Mouse (Mus musculus) left cerebral cortex, postnatal 36 days (tissue): ENCODE results near the gene Dpy19l1. TPM values are rescaled to one million over a fixed set of nuclear protein-coding genes. Genes with fewer than 3 reads are reported as not detected.

Experiments used
- DNase-seq, 2 experiments: peaks; one replicate each; pipeline ENCODE4 v3.0.0; 2021 to 2022; ENCODE audit warnings: low spot score in 2 of 2, mixed read lengths in 1 of 2
- intact Hi-C: fragments of 180-260 bp; cut with DNase I; formaldehyde crosslinking; loops from one replicate; pipeline ENCODE4 v1.15.1; 2025
- total RNA-seq, 2 experiments: library from RNA; stranded (reverse); gene quantifications; 2 replicates each; pipeline ENCODE4 v1.2.3; 2021

Gene Dpy19l1
- 10 to 100 TPM; 75.6 to 89.4 TPM for total RNA-seq

DNA sequence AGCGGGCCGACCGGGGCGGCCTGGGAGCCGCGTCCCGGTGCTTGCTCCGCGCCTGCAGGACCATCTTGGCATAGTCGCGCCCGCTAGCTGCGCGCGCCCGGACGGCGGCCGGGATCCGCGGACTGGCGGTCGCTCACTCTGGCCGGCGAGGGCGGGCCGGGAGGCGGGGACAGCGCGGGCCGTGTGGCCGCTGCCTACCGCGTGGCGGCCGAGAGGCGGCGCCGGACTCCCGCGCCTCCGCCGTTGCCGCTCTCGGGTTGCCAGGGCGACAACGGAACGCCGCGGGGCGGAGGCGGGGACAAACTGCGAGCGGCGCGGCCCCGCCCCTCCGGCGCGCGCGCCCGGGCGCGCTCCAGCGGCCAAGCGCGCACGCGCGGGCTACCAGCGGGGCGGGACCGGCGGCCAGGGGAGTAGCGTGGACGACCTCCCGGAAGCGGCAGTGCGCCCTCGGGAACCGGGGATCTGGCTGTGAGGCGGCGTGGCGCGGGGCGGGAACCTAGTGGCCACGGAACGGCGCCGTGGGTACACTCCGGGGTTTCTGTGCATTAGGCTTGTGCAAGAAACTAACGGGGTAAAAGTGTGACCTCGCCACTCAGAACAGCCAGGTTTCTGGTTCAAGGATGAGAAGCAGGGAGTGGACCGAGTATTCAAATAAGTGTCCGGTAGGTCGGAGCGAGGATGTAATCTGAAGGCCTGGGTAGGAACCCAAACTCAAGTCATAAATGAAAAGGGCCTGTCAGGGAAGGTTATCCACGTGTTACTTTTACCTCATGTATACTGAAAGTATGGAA, at the start of gene Dpy19l1:
Dpy19l1 (minus strand) TSS at position 74 of the 791 bp plus-strand sequence.
- intact Hi-C loops = loop anchor here (2.0 kb wide), 1 partner anchor 922 kb away; no protein-coding TSS in a partner anchor
- DNase-seq = peak; percentile 91 to 96

DNA sequence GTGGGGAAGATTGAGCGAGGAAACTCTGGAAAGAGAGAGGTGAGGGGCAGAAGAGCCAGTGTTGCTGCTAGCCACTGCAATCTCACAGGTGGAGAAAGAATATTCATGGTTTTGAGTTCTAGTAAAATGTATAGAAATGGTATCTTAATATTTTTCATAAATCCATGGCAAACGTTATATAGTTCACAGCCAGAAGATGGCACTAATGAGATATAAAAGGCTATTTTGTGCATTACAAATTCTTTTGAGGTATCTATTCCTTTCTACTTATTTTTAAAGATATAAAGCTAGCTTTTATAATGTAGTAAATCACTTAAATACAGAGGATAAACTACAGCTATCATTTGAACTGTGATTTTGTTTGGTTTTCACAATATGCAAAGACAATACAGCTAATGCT, 35.2 kb upstream of the Dpy19l1 start:
- DNase-seq = no peak
- intact Hi-C loops = loop anchor here (5.0 kb wide), 1 partner anchor 504 kb away; no protein-coding TSS in a partner anchor

DNA sequence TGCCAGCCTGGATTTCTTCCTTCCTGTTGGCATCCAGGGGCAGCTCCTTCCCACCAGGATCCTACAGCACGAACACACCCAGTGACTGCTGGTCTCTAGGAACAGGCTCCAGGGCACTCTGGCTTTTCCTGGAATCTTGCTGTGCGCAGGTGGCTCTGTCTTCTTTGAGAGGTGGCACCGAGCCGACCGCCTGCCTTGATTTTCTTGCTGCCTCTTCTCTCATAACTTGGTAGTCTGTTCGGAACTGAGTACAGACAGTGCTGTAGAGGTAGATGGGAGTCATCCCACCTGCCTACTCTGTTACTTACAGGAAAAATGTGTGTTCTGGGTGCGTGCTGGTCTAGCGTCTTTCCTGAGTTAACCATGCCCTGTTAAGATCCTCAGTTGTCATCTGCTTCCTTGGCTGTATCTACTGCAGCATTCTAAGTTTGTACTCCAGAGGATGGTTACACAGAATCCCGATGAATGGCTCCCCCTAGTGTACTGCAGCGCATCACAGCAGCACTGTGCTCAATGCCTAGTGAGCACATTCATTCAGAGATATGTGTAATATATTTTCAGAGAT, 13.7 kb upstream of the Dpy19l1 start:
- peak; percentile 72 to 76 for DNase-seq
- intact Hi-C loops = loop anchor here (2.0 to 10.0 kb wide), 3 partner anchors 399 to 936 kb away; no protein-coding TSS in a partner anchor

DNA sequence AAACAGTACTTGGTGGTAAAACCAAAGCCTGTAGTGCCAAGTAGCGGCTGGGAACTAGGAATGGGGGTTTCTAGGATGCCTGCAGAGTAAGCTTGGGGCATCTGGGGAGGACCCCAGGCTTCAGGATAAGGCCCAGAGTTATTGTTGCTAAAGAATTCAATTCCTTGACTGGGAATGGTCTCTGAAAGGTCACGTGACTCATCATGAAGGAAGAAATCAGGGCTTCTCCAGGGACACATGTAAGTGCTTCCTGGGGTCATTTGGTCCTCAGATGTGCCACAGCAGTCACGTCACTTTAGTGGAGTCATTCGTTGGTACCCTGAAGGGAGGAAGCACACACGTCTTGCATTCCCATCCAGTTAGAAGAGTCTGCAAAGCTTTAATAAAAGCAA, 11.1 kb upstream of the Dpy19l1 start:
- no peak for DNase-seq
- intact Hi-C loops = loop anchor here (10.0 kb wide), 1 partner anchor 559 kb away; no protein-coding TSS in a partner anchor

DNA sequence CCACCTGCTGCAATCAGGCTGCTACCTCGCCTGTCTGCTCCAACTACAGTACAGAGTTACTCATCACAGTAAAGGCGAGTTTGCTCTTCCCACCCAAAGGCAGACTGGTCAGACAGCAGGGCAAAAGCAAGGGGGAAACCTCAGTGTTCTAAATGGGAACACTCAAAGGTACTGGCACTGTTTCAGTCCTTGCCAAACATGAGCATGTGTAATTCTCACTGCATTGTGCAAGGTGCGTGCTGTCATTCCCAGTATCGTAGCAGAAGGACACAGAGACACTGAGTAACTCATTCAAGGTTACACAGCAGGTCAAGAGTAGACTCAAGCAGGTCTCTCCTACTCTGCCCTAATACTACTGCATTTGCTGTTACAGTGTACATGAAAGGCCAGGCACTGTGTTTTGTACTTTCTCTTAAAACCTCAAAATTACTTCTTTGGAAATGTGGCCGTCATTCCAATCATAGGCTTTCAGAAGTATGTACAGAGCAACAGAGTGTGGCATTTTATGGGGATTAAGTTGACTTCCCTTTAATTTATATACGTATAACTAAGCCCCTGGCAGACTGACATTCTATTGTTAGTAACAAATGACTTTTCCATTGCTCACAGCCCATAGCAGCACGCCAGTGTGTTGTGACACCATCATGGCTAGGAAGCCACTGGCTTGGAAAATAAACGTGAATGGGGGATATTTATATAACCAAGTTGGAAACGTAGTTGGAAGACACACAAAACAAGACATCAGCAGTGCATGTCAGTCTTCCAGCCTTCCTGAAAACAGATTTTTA, 10.5 kb upstream of the Dpy19l1 start:
- intact Hi-C loops = loop anchor here (10.0 kb wide), 1 partner anchor 559 kb away; no protein-coding TSS in a partner anchor
- DNase-seq = no peak

DNA sequence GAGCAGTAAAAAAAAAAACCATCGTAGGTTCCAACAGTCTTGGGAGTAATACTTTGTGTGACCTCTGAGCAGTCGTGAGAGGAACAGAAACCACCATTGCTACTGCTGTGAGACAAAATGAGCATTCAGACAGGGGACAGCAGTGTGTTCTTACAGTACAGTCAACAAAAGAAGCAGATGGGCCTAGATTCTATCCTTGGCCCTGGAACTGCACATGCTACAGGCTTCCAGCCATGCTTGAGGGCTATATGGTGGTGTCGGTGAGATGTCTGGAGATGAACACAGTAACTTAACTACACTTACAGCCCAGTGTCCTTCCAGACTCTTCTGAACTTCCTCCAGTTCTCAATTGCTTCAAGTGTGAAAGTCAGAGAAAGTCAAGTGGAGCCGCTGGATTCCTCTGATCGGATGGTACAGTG, 9.2 kb upstream of the Dpy19l1 start:
- intact Hi-C loops = loop anchor here (10.0 kb wide), 1 partner anchor 557 kb away; no protein-coding TSS in a partner anchor

DNA sequence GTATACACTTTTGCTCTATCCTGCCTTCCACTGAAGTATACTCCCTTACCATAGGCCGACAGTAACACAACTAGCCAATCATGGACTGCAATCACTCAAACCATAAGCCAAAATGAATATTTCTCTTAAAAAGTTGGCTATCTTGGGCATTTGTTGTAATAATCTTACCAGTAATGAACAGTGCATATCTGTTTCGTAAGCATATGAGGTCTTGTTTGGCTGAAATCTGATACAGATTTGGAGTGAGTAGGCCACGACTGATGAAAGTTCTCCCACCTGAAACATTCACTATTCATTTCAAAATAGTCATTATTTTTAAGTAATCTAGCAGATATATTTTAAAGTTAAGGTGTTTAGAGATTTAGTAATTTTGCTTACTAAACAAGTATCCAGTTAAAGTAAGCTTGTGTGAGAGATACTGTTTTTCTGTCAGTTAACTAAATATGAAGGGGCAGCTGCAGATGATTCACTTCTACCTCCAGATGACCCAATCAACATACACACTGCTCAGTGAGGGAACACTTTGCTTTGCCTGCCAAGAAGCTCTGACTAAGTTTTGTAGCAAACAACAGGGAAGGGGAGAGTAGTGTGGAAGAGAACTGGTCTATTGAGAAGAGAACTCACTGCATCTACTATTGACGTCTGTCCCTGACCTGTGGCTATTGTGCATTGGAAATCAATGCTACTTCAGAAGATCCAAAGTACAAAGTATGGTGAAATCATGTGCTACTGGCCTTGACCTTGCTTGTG, 8.6 kb upstream of the Dpy19l1 start:
- intact Hi-C loops = loop anchor here (10.0 kb wide), 1 partner anchor 557 kb away; no protein-coding TSS in a partner anchor
- no peak for DNase-seq

More for the DNA sequence above, 9.2 kb upstream of the Dpy19l1 start:
- no peak for DNase-seq

DNA sequence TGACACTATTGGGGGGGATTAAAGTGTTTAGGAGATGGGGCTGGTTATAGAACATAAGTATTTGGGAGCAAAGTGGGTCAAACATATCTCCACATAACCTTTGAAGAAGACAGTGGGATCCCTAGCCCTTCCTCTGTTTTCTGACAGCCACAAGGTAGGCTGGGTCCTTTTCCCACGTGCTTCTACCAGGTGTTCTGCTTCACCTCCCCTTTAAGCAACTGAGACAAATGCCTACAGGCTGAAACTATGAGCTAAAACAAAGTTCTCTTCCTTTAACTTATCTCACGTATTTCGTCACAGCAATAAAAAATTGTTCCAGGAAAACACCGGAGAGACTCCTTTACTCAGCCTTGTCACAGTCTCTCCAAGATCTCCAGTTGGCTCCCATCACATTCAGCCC, 5.9 kb upstream of the Dpy19l1 start:
- no peak for DNase-seq
- intact Hi-C loops = no loop called here

DNA sequence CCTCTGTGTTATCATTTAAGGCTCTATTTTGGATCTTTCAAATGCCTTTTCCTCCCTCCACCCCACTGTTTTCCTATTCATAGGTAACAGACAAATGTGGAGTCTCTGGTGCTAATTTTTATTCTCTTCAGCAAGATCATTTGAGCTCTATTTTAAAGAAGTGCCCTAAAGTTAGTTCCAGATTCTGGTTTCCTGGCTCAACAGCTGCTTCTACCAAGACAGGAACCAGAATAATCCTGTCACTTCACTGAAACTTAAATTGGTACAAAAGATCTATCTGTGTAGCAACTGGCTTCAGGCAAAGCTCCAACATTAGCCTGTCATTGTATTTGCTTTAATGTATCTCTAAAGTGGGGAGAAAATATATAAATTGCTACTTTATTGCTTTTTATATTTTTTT, 3.6 kb upstream of the Dpy19l1 start:
- no peak for DNase-seq
- intact Hi-C loops = no loop called here

DNA sequence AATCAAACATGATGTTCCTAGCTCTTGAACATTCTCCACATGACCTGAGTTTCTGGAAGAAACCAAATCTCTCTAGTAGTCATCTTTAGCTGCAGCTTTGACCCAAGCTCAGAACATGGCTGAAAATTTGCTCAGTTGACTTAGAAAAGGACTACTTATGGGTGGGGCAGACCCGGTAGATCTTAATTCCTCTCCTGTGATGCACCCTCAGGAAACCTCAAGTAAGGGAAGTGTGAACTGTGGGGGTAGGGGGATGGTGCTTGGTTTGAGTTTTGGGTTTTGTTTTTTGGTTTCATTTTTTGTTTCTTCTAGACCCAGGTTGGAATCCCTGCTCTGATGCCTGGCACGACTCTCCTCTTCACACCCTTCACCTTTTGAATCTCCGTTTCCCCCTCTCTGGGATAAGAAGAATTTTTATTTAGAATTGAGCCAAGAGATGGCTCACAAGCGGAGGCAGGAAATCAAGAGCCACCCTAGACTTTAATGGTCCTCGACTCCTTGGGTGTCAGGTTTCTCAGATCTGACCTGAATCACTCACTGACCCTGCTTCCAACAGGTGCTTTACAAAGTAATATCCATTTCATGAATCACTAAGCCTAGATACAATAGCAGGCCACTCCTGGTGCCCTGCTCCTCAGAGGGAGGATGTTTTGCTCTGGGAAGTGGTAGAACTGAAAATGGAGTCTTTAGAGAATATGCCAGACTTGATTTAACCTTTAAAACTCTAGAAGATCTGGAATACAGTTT, 2.2 kb upstream of the Dpy19l1 start:
- intact Hi-C loops = no loop called here
- DNase-seq = no peak

DNA sequence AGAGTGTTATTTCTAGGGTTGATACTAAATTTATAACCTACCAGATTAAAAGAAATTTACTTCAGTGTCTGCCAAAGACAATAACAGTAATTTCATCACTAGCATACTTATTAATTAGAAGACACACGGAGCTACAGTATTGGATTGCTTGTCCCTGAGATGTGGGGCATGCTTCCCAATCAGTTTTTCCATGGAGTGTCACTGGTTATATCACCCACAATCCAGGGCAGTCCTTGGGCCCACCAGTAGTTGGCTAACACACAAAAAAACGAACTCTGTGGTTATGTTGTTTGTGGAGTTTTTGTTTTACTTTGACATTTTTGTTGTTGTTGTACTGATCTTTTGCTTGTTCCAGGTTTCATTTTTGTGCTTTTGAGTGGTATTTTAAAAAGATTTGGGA, 1.4 kb upstream of the Dpy19l1 start:
- no peak for DNase-seq
- intact Hi-C loops = no loop called here

DNA sequence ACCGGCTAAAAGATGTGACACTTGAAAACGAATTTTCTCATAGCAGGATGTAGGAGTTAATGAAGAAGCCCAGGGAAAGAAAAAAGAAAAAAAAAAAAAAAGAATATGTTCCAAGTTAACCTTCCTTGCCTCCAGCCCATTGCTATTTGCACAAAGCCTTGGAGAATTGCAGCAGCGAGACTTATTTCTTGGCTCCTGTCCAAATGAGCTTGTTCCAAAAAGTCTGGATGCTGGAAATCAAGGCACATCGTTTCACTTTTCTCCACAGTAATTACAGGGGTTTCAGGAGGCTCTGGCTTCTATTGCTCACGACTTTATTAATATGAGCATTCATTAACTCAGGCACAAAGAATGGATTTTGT, 899 bp upstream of the Dpy19l1 start:
- no peak for DNase-seq
- intact Hi-C loops = loop anchor here (2.0 kb wide), 1 partner anchor 923 kb away; no protein-coding TSS in a partner anchor

DNA sequence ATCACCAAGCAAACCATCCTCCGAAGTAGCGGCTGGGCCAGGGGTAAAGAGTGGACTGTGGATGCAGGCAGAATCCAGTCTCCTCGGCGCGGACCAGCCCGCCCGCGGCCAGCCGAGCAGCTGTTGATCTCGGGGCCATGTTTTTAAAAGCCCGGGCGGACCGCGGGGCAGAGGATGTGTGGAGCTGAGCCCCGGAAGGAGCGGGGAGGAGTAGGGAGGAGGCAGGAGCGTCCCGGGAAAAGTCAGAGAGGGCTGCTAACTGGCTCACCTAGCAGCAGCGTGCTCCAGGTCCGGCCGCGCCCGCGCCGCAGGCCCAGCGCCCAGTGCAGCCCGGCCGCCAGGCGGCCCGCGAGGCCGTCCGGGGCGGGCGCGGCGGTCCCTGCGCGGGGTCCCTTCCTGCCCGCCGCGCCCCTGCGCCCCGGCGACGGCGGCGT, 352 bp downstream of the Dpy19l1 start:
- peak; percentile 51 to 54 for DNase-seq
- intact Hi-C loops = loop anchor here (2.0 kb wide), 1 partner anchor 922 kb away; no protein-coding TSS in a partner anchor

DNA sequence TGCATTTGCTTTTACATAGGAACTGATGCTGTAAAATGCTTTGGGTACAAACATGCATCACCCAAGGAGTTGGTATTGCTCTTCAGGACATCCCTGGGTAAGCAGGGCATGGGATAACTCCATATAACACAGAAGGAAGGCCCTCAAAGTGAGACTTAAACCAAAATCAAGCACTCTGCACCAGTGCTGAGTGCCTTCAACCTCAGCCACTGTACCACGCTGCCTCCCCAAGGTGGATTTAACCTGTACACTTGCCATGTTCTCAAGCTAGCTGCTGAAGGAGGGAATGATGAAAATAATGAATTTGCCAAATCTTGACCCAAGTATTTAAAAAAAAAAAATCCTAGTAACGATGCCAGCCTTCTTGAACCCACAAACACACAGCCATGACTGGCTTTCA, 1.3 kb downstream of the Dpy19l1 start:
- DNase-seq = no peak
- intact Hi-C loops = loop anchor here (2.0 kb wide), 1 partner anchor 921 kb away; no protein-coding TSS in a partner anchor

DNA sequence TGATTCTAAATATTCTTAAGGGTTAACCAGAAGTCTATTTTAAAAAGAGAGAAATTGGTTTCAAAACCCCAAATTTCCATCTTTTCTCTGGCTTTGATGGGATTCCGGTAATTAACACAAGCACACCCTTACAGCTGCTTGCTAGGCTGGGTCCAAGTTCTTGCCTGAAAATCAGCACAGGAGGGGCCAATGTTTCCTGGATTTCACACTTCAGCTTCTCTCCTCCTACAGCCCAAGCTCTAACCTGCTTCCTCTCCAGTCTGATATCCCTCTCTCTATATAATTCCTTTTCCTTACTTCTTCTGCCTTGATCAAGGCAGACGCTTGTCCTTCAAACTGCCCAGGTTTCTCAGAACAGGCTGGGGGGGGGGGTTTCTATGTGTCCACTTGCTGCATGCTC, 6.7 kb downstream of the Dpy19l1 start:
- intact Hi-C loops = no loop called here
- DNase-seq = no peak

DNA sequence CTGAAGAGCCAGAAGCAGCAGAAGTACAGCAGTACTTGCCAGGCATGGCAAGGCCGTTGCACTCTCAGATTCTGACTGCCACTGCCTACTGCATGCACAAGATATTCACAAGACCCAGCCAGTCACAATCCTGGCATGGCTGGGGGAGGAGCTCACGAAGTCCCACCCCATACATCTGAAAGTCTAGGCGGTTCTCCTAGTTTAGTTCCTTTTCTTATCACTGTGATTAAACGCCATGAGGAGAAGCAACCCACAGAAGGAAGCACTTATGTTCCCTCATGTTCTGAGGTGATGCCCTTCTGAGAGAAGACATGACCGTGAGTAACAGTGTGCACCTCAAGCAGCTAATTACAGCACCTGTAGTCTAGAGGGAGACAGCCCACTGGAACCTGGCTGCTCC, 12.4 kb downstream of the Dpy19l1 start:
- intact Hi-C loops = no loop called here
- DNase-seq = no peak

DNA sequence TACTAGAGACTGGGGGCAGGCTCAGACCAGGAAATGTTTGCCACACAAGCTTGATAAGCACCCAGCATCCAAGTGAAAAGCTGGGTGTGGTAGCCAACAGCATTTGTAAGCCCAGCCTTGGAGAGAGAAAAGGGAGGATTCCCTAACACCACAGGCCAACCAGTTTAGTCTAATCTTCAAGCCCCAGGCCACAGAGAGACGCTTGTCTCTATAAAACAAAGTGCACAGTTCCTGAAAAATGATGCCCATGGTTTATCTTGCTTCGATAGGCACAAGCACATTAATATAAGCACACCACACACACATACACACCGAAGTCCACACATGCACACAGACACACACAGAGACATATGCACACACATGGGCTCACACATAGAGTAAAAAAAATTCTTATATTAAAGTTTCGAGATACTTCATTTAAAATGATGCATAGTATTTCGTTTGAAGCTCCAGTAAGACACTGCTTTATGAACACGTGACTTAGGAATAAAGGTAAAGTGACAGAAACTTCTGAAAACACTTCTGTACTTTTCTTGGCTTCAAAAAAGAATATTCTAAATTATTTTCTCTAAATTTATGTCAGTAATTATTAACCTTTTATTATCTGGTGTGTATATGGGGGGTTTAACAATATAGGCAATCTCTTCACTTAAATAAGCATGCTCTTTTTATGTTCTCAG, 14.4 kb downstream of the Dpy19l1 start:
- intact Hi-C loops = no loop called here
- DNase-seq = no peak

DNA sequence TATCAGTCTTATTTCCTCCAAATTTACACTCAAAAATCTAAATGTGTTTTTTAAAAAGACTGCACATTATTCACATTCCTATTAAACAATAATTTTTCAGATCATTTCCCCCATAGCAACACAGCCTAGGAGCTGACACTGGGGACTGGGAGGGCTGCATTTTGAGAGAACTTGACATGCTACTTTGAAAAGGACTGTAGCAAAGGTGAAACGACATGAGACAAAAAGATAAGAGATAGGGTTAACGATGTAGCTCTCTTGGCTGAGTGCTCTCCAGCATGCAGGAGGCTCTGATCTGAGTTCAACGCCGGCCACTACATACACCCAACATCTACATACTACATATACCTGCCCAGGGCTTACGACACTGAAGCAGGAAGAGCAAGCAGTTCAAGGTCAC, 20.6 kb downstream of the Dpy19l1 start:
- intact Hi-C loops = no loop called here
- no peak for DNase-seq
